Mouse (Mus musculus) thymus, postnatal 10 days (tissue): ENCODE data around the gene Slamf9.

Experiments used
- DNase-seq, 2 experiments: peaks; one replicate each; pipeline ENCODE4 v3.0.0; 2021; ENCODE audit warnings: low spot score in 2 of 2

Gene Slamf9

DNA sequence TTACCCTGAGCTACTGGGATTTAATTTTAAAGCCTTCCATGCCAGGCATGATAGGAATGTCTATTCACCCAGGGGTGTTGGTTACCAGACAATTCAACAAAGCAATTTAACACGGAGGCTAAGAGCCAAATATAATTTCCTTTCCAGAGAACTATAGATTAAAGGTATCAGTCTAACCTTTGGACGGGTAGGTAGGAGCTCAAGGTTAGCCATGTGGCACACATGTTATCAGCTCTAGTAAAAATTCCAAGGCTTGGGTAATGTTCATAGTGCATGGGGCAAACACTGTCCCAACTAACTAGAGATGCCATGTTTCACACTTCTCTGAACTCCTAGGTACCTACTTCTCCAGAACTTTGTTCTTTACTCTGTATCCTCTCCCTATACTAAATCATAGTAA lies 13.6 kb upstream of the Slamf9 start:
- no peak for DNase-seq

GRCm38 (mm10) chr1:172462534-172462933 lies 12.6 kb upstream of the Slamf9 start:
- DNase-seq = no peak

DNA sequence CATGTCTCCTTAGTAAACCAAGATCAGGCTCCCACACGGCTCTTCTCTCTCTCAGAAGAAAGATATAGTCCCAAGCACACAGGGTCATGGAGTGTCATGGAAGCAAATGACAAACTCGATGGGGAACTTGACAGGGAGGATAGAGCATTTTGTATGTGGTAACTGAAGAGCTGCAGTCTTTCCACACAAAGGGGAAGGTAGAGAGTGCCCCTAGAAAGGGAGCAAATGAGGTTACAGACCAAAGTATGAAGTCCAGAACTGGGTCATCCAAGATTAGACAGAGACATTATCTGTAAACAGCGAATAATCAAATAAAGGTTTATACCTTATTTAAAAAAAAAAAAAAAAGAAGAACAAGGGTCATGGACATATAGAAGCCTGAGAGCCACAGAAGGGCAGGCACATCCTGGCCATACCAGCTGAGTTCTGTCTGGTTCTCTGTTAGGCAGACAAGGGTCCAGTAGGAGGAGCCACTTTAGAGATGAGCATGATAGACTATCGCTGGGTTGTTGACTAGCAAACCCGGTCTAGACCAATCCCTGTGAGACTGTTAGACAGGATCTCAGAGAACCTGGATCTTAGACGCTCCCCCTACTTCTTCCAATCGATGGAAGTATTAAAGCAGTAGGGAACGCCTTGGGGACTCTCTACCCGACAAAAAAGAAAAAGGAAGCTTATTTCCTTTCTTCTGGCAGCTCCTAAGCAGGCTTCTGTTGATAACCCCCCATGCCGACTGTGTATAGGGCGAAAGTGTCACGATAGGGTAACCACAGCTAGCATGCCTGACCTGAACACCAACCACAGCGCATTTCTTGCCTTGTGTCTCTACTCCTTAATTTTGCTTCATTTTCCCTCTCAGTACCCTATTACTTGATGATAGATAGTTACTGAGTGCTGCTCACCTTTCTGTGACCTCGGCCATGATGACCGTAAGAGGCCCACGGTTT lies 11.5 kb upstream of the Slamf9 start:
- DNase-seq = no peak

GRCm38 (mm10) chr1:172468301-172468877 lies 6.8 kb upstream of the Slamf9 start:
- DNase-seq = no peak

DNA sequence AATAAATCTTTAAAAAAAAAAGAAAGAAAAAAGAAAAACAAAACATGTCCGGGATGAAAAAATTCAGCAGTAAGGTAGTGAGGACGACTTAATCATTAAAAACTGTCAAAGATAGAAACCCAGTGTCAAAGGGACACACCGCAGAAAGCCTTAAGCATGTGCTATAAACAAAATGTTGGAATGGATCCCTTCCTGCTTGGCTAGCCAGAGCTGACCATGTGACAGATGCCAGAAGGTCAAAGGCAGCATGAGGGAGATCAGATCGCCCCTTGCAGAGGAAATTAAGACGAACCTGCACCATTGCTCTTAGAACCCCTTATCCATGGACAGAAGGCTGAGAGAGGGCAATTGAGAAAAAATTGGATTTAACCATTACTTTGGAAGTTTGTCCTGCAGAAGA lies 5.8 kb upstream of the Slamf9 start:
- DNase-seq = no peak

DNA sequence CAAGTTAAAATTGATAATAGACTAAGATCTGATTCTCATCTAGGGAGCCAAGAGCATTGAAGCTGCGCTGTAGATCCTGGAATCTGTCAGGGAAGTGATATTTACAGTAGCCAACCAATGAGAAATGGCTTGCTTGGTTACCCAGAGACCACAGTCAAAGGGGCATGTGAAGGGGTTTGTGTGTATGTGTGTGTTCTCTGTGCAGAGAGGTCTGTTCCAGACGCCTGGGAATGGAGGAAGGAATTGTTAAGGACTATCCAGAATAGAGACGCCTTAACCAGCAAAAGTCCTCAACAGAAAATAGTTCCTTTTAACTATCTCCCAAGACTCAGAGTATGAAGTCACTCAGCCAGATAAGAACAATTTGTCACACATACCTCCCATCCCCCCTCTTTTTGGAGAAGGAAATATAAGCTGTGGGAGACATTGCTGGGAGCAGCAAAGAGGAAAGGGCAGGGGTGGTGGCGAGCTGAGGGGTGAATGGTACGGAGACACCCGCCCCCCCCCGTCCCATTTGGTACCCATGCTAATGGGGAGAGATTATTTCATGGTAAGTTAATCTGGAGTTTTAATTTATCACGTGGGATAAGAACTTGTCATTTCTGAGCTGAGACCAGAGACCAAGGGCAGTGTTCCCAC lies 5.2 kb upstream of the Slamf9 start:
- no peak for DNase-seq

DNA sequence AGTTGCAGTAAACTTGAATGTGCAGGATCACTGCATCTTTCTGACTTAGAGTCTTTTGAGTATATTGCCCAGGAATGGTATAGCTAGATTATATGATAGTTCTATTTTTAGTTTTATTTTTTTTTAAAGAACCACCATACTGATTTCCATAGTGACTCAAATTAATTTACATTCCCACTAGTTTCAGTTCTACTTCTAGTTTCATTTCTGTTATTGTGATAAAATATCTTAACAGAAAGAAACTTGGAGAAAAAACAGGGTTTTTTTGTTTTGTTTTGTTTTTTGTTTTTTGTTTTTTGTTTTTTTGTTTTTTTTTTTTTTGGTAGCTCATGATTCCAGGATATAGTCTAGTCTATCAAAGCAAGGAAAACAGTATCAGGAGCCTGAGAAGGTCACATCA lies 2.2 kb upstream of the Slamf9 start:
- DNase-seq = no peak

DNA sequence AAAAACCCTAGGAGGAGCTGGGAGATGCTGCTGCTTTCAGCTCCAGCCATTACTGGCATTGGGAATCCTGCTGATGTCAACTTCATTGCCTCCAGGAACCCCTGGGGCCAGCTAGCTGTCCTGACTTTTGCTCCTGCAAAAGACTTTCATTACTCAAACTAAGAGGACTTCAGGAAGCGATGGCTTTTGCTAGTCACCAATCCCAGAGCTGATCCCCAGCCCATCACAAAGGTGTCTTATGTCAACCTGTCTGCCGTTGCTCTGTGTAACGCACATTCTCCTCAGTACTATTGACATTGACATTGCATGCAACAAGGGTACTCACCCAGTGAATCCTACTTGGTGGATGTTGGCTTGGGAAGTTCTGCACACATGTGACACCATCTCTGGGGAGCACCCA lies 962 bp upstream of the Slamf9 start:
- DNase-seq = no peak

DNA sequence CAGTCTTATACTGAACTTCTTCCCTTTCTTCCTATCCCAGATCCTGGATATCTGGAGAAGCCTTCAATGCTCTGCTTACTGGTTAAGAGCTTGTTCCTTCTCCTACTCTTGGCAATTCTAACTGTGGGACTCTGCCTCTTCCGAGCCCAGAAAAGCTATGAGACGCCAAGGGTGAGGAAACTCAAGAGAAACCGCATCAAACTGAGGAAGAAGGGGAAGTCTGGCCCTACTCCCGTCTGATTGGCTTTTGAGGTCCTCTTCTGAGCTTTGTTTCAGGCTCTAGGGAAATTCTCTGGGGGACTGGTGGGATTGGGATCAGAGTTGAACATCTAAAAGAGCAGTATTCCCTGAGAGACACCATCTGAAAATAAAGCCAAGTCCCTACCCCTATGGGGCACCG lies 2.9 kb downstream of the Slamf9 start:
- DNase-seq = no peak

- DNase-seq = no peak
Observed at GRCm38 (mm10) chr1:172480376-172480775, 5.2 kb downstream of the Slamf9 start.

DNA sequence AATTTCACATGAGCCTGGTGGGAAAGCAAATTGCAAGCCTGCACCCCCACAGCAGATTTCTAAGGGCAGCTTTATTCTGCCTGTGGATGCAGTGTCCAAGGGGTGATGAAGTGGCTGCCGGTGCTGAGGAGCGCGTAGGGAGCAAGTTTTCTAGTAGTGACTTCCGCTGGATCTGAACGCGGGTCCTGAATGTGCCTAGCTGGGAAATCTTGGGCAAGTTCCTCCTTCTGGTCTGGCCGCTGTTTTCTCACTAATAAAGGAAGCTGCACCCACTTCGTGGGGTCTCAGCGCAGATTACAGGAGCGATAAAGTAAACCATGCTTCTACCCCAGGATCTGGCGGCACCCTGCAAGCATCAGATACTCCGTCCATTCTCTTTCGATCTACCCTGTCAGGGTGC lies 6.0 kb downstream of the Slamf9 start:
- no peak for DNase-seq

GRCm38 (mm10) chr1:172481540-172482280 lies 6.6 kb downstream of the Slamf9 start, which contains the start of gene Igsf9:
Gene Igsf9, plus strand, starts transcription at chr1:172481788.
- peak; percentile 94 to 96 for DNase-seq

GRCm38 (mm10) chr1:172482518-172483360 lies 7.6 kb downstream of the Slamf9 start:
- DNase-seq = no peak

GRCm38 (mm10) chr1:172483361-172483660 lies 8.2 kb downstream of the Slamf9 start:
- no peak for DNase-seq

- no peak for DNase-seq
Observed at GRCm38 (mm10) chr1:172484236-172484635, 9.1 kb downstream of the Slamf9 start.

DNA sequence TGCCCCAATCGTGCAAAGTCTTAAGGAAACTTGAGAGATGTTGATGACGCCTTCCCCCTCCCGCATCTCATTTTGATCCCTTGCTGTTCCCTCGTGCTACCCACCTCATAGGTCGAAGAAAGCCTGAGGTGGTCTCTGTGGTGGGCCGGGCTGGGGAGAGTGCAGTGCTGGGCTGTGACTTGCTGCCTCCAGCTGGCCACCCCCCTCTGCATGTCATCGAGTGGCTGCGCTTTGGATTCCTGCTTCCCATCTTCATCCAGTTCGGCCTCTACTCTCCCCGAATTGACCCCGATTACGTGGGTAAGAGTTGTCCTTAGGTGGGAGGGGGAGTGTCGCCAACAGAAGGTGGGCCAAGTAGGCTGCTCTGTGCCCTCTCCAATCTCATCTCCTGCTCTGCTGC lies 9.5 kb downstream of the Slamf9 start:
- DNase-seq = no peak

GRCm38 (mm10) chr1:172485821-172486220 lies 10.7 kb downstream of the Slamf9 start:
- no peak for DNase-seq

DNA sequence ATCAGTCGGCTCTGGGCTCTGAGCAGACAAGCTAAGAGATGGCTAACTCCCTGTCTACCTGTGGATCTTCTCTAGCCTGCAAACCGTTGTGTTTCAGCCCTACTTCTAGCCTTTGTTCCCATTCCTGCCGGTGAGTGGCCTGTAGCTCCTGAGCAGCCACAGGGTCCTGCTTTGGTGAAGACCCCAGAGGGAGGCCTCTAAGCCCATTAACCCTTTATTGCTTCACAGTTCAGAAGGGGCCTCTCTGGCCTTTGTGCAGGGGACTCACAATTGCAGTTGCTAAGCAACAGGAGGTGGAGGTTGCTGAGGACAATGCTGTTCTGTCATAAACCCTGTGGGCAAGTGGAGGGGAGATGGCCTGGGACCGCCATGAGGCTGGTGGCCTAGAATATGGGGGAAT lies 11.1 kb downstream of the Slamf9 start:
- DNase-seq = no peak

DNA sequence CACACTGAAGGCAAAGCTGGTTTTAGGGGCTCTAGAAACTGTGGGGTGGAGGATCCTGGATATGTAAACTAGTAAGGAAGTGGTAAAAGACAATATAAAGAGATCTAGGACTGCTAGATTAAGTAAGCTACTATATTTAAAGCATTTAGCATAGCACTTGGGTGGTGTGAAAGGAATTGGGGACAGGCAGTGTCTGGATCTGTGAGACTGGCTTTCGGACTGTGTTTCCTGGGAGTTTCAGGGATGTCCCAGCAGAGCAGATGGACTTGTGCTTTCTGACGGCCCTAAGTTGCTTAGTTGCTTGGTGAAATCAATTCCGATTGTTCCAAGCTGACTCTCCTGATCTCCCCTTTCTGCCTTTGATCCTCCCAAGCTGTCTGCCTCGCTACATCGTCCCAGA lies 11.5 kb downstream of the Slamf9 start:
- no peak for DNase-seq

DNA sequence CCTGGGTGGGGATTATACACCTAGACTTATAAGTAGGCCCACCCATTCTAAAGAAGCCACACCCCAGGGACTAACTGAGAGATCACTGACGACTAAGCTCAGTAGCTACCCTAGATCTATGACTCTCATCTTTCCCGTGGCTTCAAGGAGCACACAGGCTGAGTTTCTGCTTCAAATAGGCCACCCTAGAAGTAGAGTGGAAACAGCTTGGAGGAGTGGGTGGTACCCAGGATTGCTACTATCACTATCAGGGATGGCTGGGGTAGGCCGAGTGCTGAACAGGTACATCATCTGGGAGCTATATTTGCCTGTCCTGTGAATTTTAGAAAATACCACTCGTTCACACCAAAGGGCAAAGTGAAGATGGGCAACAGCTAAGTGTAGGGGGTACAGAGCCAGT lies 12.7 kb downstream of the Slamf9 start:
- DNase-seq = no peak

- DNase-seq = no peak
Observed at GRCm38 (mm10) chr1:172488831-172489230, 13.7 kb downstream of the Slamf9 start.
